Mouse (Mus musculus) MEL (cell line): ENCODE results near the gene Aurkaip1.

Experiments
- CTCF ChIP-seq, 3 experiments: IDR thresholded peaks in 2 of 3; conservative IDR thresholded peaks in 1 of 3; 2 replicates each; pipeline ENCODE4 v1.5.1; 2011 to 2012; ENCODE audit warnings: low read length in 3 of 3, low read depth in 2 of 3, mild to moderate bottlenecking in 2 of 3, improper control_type of control experiment in 1 of 3, inconsistent platforms in 1 of 3, mixed read lengths in 1 of 3, moderate library complexity in 1 of 3; ENCODE audit not compliant: control insufficient read depth in 1 of 3, insufficient read depth in 1 of 3, poor library complexity in 1 of 3, severe bottlenecking in 1 of 3
- KAT2A ChIP-seq: conservative IDR thresholded peaks from 2 replicates; pipeline ENCODE4 v1.6.1; 2012; ENCODE audit warnings: low read depth, low read length, improper control_type of control experiment, inconsistent platforms
- POLR2A ChIP-seq, 2 experiments: IDR thresholded peaks; 2 replicates each; pipeline ENCODE4 v1.6.1; 2011 to 2012; ENCODE audit warnings: low read length in 2 of 2, mild to moderate bottlenecking in 2 of 2, control low read depth in 1 of 2, improper control_type of control experiment in 1 of 2, low read depth in 1 of 2, moderate library complexity in 1 of 2; ENCODE audit not compliant: control insufficient read depth in 1 of 2, insufficient read depth in 1 of 2, poor library complexity in 1 of 2

DNA sequence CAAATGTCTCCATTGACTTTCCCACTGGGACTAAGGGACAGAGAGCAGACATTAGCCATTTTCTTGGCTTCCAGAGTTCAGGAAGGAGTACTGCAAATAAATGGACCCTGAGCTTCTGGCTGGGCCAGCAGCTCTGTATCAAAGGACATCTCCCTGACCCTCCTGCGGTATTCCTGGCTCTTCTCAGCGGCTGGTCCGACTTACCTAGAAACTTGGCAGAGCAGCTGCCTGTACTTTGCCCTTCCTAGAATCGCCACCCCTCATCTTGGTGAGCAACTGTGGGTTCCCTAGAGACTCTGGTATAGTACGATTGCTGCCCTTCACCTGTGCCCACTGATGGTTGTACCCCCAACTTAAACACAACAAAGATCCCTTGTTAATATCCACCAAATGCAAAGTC is 12.2 kb downstream of the Aurkaip1 start:
- no peak for TF ChIP-seq KAT2A
- no peak for TF ChIP-seq CTCF (IDR thresholded peaks at IDR 0.05 in 2 of 3, conservative IDR thresholded peaks at IDR 0.05 in 1 of 3; ENCODE audit: control insufficient read depth in 1 of 3, insufficient read depth in 1 of 3, low read depth in 2 of 3, low read length in 3 of 3, poor library complexity in 1 of 3, severe bottlenecking in 1 of 3)
- TF ChIP-seq POLR2A (IDR thresholded peaks at IDR 0.05; ENCODE audit: control insufficient read depth in 1 of 2, insufficient read depth in 1 of 2, low read depth in 1 of 2, low read length in 2 of 2, poor library complexity in 1 of 2): no peak
